Mouse (Mus musculus) embryonic facial prominence, embryonic 12.5 days (tissue): ENCODE data around the gene Castor1. TPM values are rescaled to one million over a fixed set of nuclear protein-coding genes. Genes with fewer than 3 reads are reported as not detected.

Experiments used
- ATAC-seq: fragments of 200-750 bp; cut with Nextera tagmentation; 2 replicates; pipeline ENCODE4 v1.8.0; 2017; ENCODE audit not compliant: insufficient number of reproducible peaks, insufficient read depth, low FRiP score, low TSS enrichment
- H3K27ac ChIP-seq: fragments of 300-500 bp; sonication (generic); 2 replicates; pipeline ENCODE4 v1.5.1; 2016; ENCODE audit warnings: mild to moderate bottlenecking
- H3K27me3 ChIP-seq: fragments of 300-500 bp; sonication (generic); 2 replicates; pipeline ENCODE4 v1.6.1; 2016; ENCODE audit warnings: mild to moderate bottlenecking, moderate library complexity
- H3K36me3 ChIP-seq: fragments of 300-500 bp; sonication (generic); 2 replicates; pipeline ENCODE4 v1.6.1; 2016; ENCODE audit warnings: mild to moderate bottlenecking
- H3K4me1 ChIP-seq: fragments of 300-500 bp; sonication (generic); 2 replicates; pipeline ENCODE4 v1.6.1; 2016
- H3K4me2 ChIP-seq: fragments of 300-500 bp; sonication (generic); replicated peaks from 2 replicates; pipeline ENCODE4 v1.6.1; 2016; ENCODE audit warnings: mild to moderate bottlenecking, moderate library complexity
- H3K4me3 ChIP-seq: fragments of 300-500 bp; sonication (generic); 2 replicates; pipeline ENCODE4 v1.5.1; 2016; ENCODE audit warnings: mild to moderate bottlenecking
- H3K9ac ChIP-seq: fragments of 300-500 bp; sonication (generic); 2 replicates; pipeline ENCODE4 v1.6.1; 2016; ENCODE audit warnings: mild to moderate bottlenecking, moderate library complexity
- H3K9me3 ChIP-seq: fragments of 300-500 bp; sonication (generic); 2 replicates; pipeline ENCODE4 v1.6.1; 2016; ENCODE audit warnings: mild to moderate bottlenecking, moderate library complexity
- WGBS: fragments of 180-500 bp; shearing (Covaris S2); methylation state at CpG from one replicate; pipeline ENCODE4 v1.1.7; 2016; 5-methylcytosine and 5-hydroxymethylcytosine counted together
- polyA plus RNA-seq: library from polyadenylated mRNA; unstranded; fragments of >200 nt; fragmentation: Nextera tagmentation; extraction: Ambion mirVana; gene quantifications from 2 replicates; pipeline ENCODE4 v1.2.1, GENCODE M21; 2016

Castor1 gene
- polyA plus RNA-seq, 1 experiment from 2014 or later: 3.6 TPM

DNA sequence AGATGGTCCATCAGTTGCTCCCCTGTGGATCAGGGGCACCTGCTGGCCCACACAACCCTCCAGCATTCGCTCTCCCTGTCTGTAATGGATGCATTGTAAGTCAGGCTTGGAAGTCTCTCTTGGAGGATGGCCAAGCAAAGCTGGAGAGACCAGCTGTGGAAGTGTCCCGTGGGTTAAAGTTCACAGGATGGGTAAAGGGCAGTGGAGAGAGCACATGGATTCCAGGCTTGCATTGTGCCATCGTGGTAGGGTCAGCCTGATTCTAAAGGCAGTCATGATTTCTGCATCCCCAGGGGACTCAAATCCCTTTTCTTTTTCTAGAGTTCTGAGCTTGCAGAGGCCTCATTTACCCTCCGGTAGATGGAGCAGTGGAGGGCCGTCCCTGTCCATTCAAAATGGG lies 39.7 kb downstream of the Castor1 start:
- no peak for ATAC-seq
- no peak overlapping the region for H3K9ac ChIP-seq
- H3K36me3 ChIP-seq: no peaks in the 10 kb centered on the region
- H3K4me1 ChIP-seq: peaks cover 20% of the 10 kb centered on the region
- no peaks in the 10 kb centered on the region for H3K9me3 ChIP-seq
- H3K27me3 ChIP-seq: peaks cover 5% of the 10 kb centered on the region
- 59% methylated on average over 5 of the region's 5 CpGs for WGBS
- no peak overlapping the region for H3K4me3 ChIP-seq
- H3K27ac ChIP-seq: no peak overlapping the region
- no peak overlapping the region for H3K4me2 ChIP-seq

DNA sequence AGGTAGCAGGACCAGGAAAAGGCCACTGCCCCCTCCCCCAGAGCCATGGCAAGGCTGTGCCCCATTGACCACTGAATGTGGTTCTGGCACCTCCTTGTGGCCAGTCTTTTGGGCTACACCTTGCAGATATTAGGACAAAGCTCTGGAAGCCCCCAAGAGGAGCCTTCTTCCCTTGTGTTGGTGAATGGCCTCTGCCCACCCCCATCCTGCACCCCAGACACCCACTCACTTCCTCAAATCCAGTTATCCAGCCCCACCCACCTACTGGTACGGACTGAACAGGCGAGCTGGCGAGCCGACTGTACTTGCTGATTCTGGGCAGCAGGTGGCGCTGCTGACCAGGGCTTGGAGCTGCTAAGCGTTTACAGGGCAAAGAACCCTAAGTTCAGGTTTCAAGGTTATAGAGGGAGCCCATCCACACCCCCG lies 40.6 kb downstream of the Castor1 start:
- peaks cover 29% of the 10 kb centered on the region for H3K4me1 ChIP-seq
- peaks cover 10% of the 10 kb centered on the region for H3K27me3 ChIP-seq
- H3K27ac ChIP-seq: no peak overlapping the region
- H3K9ac ChIP-seq: no peak overlapping the region
- H3K9me3 ChIP-seq: no peaks in the 10 kb centered on the region
- H3K4me2 ChIP-seq: peak overlapping the region; percentile 26; the same call in 1 of the 2 replicates
- no peak overlapping the region; the same call in 1 of the 2 replicates for H3K4me3 ChIP-seq
- 0% methylated on average over 7 of the region's 7 CpGs for WGBS
- H3K36me3 ChIP-seq: no peaks in the 10 kb centered on the region
- no peak for ATAC-seq

DNA sequence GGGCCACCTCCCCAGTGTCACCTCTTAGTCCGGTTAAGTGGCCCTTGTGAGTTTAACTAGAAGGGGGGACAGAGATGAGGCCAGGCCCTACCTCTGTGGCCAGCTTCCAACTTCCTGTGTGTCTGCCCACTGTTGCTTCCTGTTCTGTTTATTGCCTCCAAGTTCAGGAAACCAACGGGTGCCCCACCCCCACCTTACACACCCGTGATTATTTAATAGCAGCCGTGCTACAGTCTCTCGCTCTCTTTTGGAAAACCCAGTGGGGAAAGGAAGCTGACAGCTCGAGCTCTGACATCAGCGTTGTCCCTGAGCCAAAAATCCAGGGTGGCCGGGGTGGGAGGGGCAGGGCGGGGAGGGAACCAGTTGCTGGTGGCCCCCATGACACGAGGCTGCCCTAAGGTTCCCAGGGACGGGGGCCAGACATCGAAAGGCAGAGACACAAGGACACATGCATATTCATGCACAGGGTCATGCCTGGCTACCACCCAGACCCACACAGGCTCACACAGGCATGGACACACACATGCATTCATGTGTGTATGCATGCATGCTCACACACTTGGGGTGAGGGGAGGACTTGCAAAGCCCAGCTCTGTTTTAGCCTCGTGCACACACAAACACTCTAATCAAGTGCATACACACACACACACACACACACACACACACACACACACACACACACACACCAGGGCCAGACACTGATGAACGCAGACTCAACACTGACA lies 42.6 kb downstream of the Castor1 start:
- H3K27me3 ChIP-seq: peaks cover 30% of the 10 kb centered on the region

DNA sequence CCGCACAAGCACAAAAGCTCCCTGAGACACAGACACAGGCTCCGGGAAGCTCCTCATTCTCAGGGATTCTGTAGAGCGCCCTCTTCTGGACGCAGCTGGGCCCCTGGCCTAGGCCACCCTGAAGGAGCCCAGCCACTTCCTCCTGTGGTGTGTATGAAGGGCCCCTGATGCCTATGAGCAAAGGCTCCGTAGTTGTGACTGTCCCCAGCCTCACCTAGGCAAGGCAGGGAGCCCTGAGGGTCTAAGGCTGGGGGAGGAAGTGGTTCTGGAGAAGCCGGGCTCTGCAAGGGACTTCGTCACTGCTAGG lies 43.1 kb downstream of the Castor1 start:
- Histone ChIP-seq H3K27ac (no peak overlapping the region), H3K9me3 (no peaks in the 10 kb centered on the region), H3K4me1 (peaks cover 37% of the 10 kb centered on the region), H3K36me3 (no peaks in the 10 kb centered on the region), H3K4me2 (no peak overlapping the region), H3K4me3 (no peak overlapping the region), H3K27me3 (peaks cover 35% of the 10 kb centered on the region), H3K9ac (no peak overlapping the region)
- ATAC-seq: no peak
- 53% methylated on average over 7 of the region's 7 CpGs for WGBS

More for the DNA sequence above, 42.6 kb downstream of the Castor1 start:
- no peak for ATAC-seq
- peak overlapping the region; percentile 2; the same call in 1 of the 2 replicates for H3K4me2 ChIP-seq
- no peak overlapping the region for H3K4me3 ChIP-seq
- WGBS: 51% methylated on average over 14 of the region's 14 CpGs
- H3K9me3 ChIP-seq: no peaks in the 10 kb centered on the region
- H3K36me3 ChIP-seq: no peaks in the 10 kb centered on the region
- no peak overlapping the region for H3K9ac ChIP-seq
- H3K4me1 ChIP-seq: peaks cover 34% of the 10 kb centered on the region
- H3K27ac ChIP-seq: 0 out of 2 replicates have a peak overlapping the region, but pooled peaks have one; percentile 7

DNA sequence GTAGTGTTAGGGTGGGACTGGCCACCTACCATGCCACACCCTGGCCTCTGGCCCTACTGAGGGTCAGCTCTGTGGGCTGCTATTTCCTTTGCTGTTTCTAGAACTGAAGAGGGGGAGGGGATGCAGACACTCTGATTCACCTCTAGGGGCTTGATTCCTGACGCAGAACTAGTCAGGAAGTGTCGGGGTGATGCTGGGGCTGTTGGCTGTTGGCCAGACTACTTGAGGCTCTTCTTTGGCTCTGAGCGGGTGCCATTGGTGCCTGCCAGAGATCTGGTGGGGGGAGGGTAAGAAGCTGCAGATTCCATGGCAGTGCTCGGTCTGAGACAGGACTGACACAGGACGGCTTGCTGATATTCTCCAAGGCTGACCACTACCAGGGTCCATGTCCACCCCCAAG lies 43.9 kb downstream of the Castor1 start:
- Histone ChIP-seq H3K4me1 (peaks cover 45% of the 10 kb centered on the region), H3K27ac (no peak overlapping the region), H3K4me3 (no peak overlapping the region), H3K27me3 (peaks cover 43% of the 10 kb centered on the region), H3K9ac (no peak overlapping the region), H3K9me3 (no peaks in the 10 kb centered on the region), H3K4me2 (no peak overlapping the region), H3K36me3 (no peaks in the 10 kb centered on the region)
- ATAC-seq: no peak
- 34% methylated on average over 5 of the region's 5 CpGs for WGBS

DNA sequence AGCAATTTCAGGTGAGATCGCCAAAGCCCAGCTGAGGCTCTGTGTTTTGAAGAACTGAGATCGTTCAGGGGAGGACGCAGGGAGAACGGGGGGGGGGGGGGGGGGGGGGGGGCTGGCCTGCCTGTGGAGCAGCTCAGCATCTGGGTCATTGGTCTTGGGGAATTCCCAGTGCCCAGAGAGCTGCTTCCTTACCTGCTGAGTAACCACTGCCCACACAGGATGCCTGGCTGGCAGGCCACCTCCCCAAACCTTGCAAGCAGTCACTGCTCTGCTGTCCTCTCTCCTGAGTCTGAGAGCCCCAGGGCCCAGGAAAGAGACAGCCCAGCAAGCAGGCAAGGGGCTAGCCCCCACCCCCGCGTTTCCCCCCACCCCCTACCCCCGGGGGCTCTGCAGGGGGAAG lies 44.8 kb downstream of the Castor1 start:
- Histone ChIP-seq H3K27me3 (peaks cover 47% of the 10 kb centered on the region), H3K27ac (no peak overlapping the region), H3K36me3 (no peaks in the 10 kb centered on the region), H3K4me1 (peaks cover 49% of the 10 kb centered on the region), H3K4me3 (no peak overlapping the region), H3K9me3 (no peaks in the 10 kb centered on the region), H3K9ac (no peak overlapping the region), H3K4me2 (no peak overlapping the region)
- ATAC-seq: no peak
- WGBS: 6% methylated on average over 7 of the region's 7 CpGs

DNA sequence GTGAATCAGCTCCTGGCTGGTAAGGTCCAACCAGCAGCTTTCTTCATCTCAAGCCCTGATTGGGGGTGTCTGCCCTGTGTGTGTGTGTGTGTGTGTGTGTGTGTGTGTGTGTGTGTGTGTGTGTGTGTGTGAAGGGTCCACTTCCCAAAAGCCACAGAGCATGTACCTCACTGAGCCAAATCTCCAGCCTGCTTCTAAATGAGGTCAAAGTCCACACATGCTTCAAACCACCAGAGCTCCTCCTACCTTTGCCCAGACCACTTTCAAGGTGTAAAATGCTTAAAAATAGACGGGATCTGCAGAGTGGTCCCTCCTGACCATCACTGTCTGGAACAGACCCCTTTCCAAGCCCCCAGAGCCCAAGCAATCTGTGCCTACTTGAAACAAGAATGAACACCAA lies 45.3 kb downstream of the Castor1 start:
- H3K9me3 ChIP-seq: no peaks in the 10 kb centered on the region
- no peak for ATAC-seq
- no peak overlapping the region for H3K27ac ChIP-seq
- H3K36me3 ChIP-seq: no peaks in the 10 kb centered on the region
- H3K27me3 ChIP-seq: peaks cover 51% of the 10 kb centered on the region
- no peak overlapping the region for H3K4me2 ChIP-seq
- H3K4me3 ChIP-seq: no peak overlapping the region
- peaks cover 49% of the 10 kb centered on the region for H3K4me1 ChIP-seq
- H3K9ac ChIP-seq: no peak overlapping the region
- WGBS: 9% methylated on average over 1 of the region's 1 CpGs

DNA sequence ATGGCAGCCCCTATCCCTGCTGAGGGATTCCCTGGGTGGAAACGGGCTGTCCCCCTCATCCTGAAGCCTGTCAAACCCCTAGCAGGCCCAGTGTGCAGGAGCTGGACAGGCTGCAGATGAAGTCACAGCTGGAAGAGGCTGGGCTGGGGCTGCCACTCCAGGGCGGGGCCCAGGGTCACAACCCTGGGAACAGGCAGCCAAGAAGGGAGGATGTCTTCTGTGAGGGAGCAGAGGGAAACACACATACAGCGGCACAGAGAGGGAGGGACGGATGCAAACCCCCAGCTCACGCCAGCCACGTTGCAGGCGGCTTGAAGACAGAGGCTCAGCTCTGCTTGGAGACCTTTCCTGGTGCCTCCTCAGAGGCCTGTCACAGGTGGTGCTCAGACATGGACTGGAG lies 46.0 kb downstream of the Castor1 start:
- H3K27me3 ChIP-seq: peaks cover 59% of the 10 kb centered on the region

DNA sequence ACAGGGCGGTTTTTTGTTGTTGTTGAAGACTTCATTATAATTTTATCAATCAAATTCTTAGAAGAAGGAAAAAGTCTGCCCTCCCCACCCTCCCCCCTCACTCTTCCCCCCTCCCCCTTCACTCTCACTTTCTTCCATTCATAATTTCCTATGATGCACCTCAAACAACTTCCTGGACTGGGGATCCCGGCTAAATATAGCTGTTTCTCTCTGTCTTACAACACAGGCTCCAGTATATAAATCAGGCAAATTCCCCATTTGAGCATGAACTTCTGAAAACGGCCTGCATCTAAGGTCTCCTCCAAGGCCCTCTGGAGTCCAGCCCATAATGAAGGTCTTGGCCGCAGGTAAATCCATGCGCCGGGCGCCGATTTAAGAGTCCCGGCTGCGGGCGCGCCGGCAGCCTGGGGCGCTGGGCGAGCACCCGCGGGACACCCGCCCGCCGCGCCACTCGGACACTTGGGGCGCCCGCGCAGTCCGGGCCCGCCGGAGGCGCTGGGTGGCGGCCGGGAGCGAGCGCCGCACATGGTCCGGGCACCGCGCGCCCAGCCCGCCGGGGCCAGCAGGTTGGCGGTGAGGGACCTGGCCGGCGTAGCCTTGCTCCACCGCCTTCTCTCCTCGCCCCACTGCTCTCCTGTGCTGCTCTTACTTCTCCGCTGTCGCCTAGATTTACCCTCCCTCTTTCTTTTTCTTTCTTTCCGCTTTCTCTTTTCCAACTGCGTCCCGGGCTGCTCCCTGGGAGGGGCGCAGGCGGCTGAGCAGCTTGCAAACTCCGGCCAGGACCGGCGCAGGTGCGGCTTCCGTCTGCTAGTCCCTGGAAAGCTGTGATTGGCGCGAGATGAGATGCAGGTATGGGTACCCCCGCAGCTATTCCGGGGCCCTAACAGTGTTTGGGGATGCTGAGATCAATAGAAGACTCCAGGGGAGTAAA lies 48.5 kb downstream of the Castor1 start:
- H3K4me1 ChIP-seq: peaks cover 45% of the 10 kb centered on the region
- WGBS: 1% methylated on average over 61 of the region's 61 CpGs
- peak overlapping the region; percentile 50 for H3K9ac ChIP-seq
- ATAC-seq: no peak
- peaks cover 65% of the 10 kb centered on the region for H3K27me3 ChIP-seq
- no peak overlapping the region for H3K27ac ChIP-seq
- H3K4me3 ChIP-seq: peak overlapping the region; percentile 54
- H3K9me3 ChIP-seq: no peaks in the 10 kb centered on the region
- H3K36me3 ChIP-seq: no peaks in the 10 kb centered on the region
- peak overlapping the region; percentile 95 for H3K4me2 ChIP-seq

More for the DNA sequence above, 46.0 kb downstream of the Castor1 start:
- peaks cover 49% of the 10 kb centered on the region for H3K4me1 ChIP-seq
- no peaks in the 10 kb centered on the region for H3K36me3 ChIP-seq
- 57% methylated on average over 7 of the region's 7 CpGs for WGBS
- no peak for ATAC-seq
- no peak overlapping the region for H3K27ac ChIP-seq
- H3K4me2 ChIP-seq: no peak overlapping the region
- no peak overlapping the region for H3K9ac ChIP-seq
- no peak overlapping the region for H3K4me3 ChIP-seq
- no peaks in the 10 kb centered on the region for H3K9me3 ChIP-seq

DNA sequence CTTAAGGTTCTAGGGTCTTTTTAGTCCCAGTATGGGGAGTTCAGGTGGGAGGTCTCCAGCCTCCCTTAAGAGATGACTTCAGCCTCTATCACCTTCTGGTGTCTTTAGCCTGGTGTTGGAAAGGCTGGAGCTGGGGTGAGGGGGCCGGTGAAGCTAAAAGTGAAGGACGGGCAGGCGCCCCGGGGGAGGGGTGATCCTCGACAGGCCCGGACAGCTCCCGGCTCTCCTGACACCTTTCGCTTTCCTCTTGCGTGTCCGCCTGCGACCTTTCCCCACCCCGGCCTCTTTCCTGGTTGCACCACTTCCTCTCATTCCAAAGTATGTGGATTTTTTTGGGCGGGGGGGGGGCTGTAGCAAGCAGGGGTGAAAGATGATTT lies 49.2 kb downstream of the Castor1 start:
- Histone ChIP-seq H3K9ac (no peak overlapping the region), H3K9me3 (no peaks in the 10 kb centered on the region), H3K4me1 (peaks cover 40% of the 10 kb centered on the region), H3K4me3 (peak overlapping the region; percentile 54), H3K36me3 (no peaks in the 10 kb centered on the region), H3K4me2 (peak overlapping the region; percentile 95), H3K27me3 (peaks cover 65% of the 10 kb centered on the region), H3K27ac (no peak overlapping the region)
- WGBS: 3% methylated on average over 13 of the region's 13 CpGs
- ATAC-seq: no peak

DNA sequence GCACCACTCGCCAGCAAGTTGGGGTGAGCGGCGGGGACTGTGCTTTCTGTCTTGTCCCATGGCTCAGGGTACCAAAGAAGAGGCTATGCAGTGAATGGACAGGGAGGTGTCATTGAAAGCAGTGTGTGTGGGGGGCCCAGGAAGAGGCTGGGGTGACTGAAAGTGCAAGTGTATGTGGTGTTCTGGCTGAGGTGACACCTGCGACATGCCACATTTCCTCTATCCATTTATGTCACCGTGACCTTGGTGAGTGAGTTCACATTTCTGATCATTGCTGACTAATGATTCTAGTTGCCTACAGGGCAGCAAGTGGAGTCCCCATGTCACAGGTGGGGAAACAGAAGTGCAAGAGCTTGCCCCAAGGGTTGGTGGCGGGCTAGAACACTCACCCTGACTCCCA lies 50.5 kb downstream of the Castor1 start:
- Histone ChIP-seq H3K9me3 (no peaks in the 10 kb centered on the region), H3K9ac (no peak overlapping the region), H3K27ac (no peak overlapping the region), H3K36me3 (no peaks in the 10 kb centered on the region), H3K4me1 (peaks cover 29% of the 10 kb centered on the region), H3K4me2 (no peak overlapping the region), H3K4me3 (no peak overlapping the region), H3K27me3 (peaks cover 61% of the 10 kb centered on the region)
- ATAC-seq: no peak
- 89% methylated on average over 6 of the region's 6 CpGs for WGBS
